Mouse (Mus musculus) neural tube, embryonic 14.5 days (tissue): ENCODE data around the gene Morc1. TPM values are rescaled to one million over a fixed set of nuclear protein-coding genes. Genes with fewer than 3 reads are reported as not detected.

ENCODE experiments used
- polyA plus RNA-seq: library from polyadenylated mRNA; unstranded; fragments of >200 nt; fragmentation: Nextera tagmentation; extraction: Ambion mirVana; gene quantifications from 2 replicates; pipeline ENCODE4 v1.2.1, GENCODE M21; 2014

Gene Morc1
- polyA plus RNA-seq, 1 experiment from 2014 or later = 0.15 TPM

Other genes with a start within 250 kb of the Morc1 start
- gene Dppa4, start 147.5 kb upstream of the Morc1 start, polyA plus RNA-seq = not detected in 2 replicates
- gene Dppa2, start 127.3 kb upstream of the Morc1 start, polyA plus RNA-seq = not detected in 2 replicates
- not detected in 2 replicates for gene Gm5485, start 18.8 kb upstream of the Morc1 start, polyA plus RNA-seq